Mouse (Mus musculus): ENCODE data around the gene Cbx5. TPM values are rescaled to one million over a fixed set of nuclear protein-coding genes. Genes with fewer than 3 reads are reported as not detected.

The Cbx5 gene
- polyA plus RNA-seq, 1 experiment, result 54.8 TPM

DNA sequence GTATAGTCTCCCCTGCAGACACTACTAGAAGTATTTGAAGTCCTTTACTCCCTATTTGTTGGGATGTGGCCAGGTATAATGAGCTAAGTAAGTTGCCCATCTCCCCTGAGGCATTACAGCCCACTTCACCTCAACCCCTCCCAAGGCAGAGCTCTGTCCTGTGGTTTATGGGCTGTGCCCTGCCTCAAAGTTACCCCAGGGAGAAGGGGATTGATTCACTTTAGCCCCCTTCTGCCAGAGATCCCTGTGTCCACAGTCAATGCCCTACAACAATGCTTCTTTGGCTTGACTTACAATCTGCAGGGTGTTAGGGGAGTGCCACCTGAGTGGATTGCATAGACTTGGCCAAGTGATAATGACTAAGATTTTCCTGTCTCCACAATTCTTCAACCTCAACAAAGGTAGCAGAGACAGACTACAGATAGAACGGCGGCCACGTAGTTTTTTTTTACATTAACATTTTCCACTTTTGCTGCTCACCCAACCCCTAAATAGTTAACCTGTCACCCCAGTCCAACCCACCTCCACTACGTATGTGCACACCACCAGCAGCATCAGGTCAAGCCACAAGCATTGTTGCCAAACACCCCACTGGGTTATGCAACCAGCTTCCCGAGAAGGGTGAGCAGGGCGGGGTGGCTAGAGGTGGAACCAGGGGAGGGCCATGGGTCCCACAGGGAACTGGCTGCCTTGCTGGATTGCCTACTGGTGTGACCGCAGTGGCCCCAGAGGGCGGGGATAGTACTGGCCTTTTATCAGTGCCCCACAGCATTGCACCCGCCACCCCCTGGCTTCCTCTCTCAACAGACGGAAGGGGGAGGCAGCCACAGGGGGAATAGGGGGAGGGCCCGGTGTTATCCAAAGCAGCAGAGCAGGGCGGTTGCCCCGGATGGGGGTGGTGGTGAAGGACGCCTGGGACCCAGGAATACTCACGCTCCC, 18.4 kb upstream of the Cbx5 start, which contains the start of gene Nfe2:
TSS of gene Nfe2 (minus strand) at position 614 of the 939 bp plus-strand sequence.
- H3K4me2 ChIP-seq (ENCODE audit: low read depth), result peak within 1 kb of the TSS; percentile 54
- no peaks in the 10 kb centered on the region for H3K79me2 ChIP-seq (ENCODE audit: control insufficient read depth, insufficient read depth)
- no peaks in the 10 kb centered on the region for H3K27me3 ChIP-seq (ENCODE audit: control insufficient read depth, insufficient read depth, insufficient read length)
- TF ChIP-seq E2F4 (IDR thresholded peaks at IDR 0.05; ENCODE audit: insufficient read depth) (no peak), MYOD1 (IDR thresholded peaks at IDR 0.05; ENCODE audit: control insufficient read depth in 1 of 3, insufficient read length in 2 of 3, low read depth in 2 of 3) (peak in 1 of 3 experiments; percentile 1), CEBPB (IDR thresholded peaks at IDR 0.05; ENCODE audit: insufficient read depth, poor library complexity, severe bottlenecking) (peak; percentile 94), REST (IDR thresholded peaks at IDR 0.05; ENCODE audit: insufficient read depth, insufficient read length) (no peak), SRF (IDR thresholded peaks at IDR 0.05; ENCODE audit: control insufficient read depth, insufficient read length, low read depth) (no peak)
- no peak within 1 kb of the TSS for H3ac ChIP-seq (ENCODE audit: control insufficient read depth, insufficient read length)
- no peaks in the 10 kb centered on the region for H3K36me3 ChIP-seq (ENCODE audit: control insufficient read depth, insufficient read depth)
- no peak within 1 kb of the TSS for H3K4me3 ChIP-seq

DNA sequence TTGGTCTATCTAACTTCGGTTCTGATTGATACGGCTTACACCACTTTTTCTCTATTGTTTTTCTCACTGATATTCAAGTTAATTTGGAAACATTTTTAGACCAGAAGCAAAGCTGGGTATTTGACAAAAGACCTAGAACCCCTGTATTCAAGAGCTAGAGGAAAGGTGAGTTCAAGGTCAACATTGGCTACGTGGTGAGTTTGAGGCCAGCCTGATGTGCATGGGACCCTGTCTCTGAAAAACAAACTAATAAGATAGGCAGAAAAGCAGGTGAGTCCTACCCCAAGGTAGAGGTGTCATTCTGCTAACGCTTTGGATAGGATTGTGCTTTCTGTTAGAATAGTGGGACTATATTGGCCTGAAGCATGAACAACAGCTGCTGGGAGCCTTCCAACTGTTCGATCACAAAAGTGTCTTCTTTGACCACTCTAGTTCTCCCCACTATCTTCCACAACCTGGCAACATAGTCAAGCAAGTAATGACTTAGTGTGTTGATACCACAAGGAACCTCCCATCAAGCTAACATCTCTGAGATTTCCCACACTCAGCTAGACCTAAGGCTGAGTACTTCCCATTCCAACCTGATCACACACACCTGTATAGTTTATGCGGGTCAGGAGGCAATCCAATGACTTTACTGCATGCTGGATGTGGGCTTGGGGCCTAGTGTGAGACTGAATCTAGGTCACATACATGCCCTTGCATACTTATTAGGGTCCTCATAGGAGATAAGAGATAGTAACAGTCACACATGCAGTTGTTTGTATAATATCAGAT, 16.8 kb upstream of the Cbx5 start:
- H3K4me2 ChIP-seq (ENCODE audit: low read depth), result no peak overlapping the region
- no peaks in the 10 kb centered on the region for H3K36me3 ChIP-seq (ENCODE audit: control insufficient read depth, insufficient read depth)

DNA sequence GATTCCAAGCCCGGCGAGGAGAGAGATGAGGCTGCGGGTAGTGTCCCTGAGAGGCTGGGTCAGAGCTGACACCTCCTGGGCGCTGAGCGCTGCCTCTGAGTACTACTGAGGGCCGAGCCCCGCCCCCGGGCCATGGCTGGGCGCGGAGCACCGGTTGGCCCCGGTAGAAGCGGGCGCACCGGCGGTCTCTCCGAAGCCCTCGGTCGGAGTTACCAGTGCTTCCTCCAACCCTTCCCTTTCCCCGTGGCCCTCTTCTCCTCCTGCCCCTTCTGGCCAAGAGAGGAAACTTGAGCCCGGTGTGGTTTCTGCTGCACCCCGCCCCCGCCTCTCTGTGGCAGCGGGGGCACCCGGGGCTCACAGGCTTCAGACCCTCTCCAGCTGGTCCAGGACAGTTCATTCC, 15.6 kb upstream of the Cbx5 start:
- Histone ChIP-seq H3K79me2 (ENCODE audit: control insufficient read depth, insufficient read depth) (no peaks in the 10 kb centered on the region), H3K36me3 (ENCODE audit: control insufficient read depth, insufficient read depth) (no peaks in the 10 kb centered on the region), H3ac (ENCODE audit: control insufficient read depth, insufficient read length) (no peak overlapping the region), H3K27me3 (ENCODE audit: control insufficient read depth, insufficient read depth, insufficient read length) (no peaks in the 10 kb centered on the region), H3K4me3 (no peak overlapping the region), H3K4me2 (ENCODE audit: low read depth) (peak overlapping the region; percentile 83)
- no peak for TF ChIP-seq USF1 (IDR thresholded peaks at IDR 0.05; ENCODE audit: low read depth)
- TF ChIP-seq TCF3 (IDR thresholded peaks at IDR 0.05; ENCODE audit: insufficient read length, low read depth), result no peak
- TF ChIP-seq TCF12 (IDR thresholded peaks at IDR 0.05; ENCODE audit: insufficient read depth, poor library complexity, severe bottlenecking), result no peak
- TF ChIP-seq MYOG (IDR thresholded peaks at IDR 0.05; ENCODE audit: control insufficient read depth in 1 of 3, insufficient read depth in 1 of 3, insufficient read length in 2 of 3, low read depth in 2 of 3), result no peak
- TF ChIP-seq CEBPB (IDR thresholded peaks at IDR 0.05; ENCODE audit: insufficient read depth, poor library complexity, severe bottlenecking), result no peak
- no peak for TF ChIP-seq POLR2AphosphoS2 (IDR thresholded peaks at IDR 0.05; ENCODE audit: insufficient read length, low read depth)
- TF ChIP-seq MAX (IDR thresholded peaks at IDR 0.05; ENCODE audit: low read depth), result no peak
- no peak for TF ChIP-seq MYOD1 (IDR thresholded peaks at IDR 0.05; ENCODE audit: control insufficient read depth in 1 of 3, insufficient read length in 2 of 3, low read depth in 2 of 3)

More for the DNA sequence above, 16.8 kb upstream of the Cbx5 start:
- H3K79me2 ChIP-seq (ENCODE audit: control insufficient read depth, insufficient read depth), result no peaks in the 10 kb centered on the region
- no peaks in the 10 kb centered on the region for H3K27me3 ChIP-seq (ENCODE audit: control insufficient read depth, insufficient read depth, insufficient read length)
- no peak for TF ChIP-seq MAX (IDR thresholded peaks at IDR 0.05; ENCODE audit: low read depth)
- TF ChIP-seq POLR2A (IDR thresholded peaks at IDR 0.05; ENCODE audit: insufficient read length, low read depth), result no peak
- no peak for TF ChIP-seq POLR2AphosphoS2 (IDR thresholded peaks at IDR 0.05; ENCODE audit: insufficient read length, low read depth)
- TF ChIP-seq MYOD1 (IDR thresholded peaks at IDR 0.05; ENCODE audit: control insufficient read depth in 1 of 3, insufficient read length in 2 of 3, low read depth in 2 of 3), result no peak
- TF ChIP-seq REST (IDR thresholded peaks at IDR 0.05; ENCODE audit: insufficient read depth, insufficient read length), result no peak
- TF ChIP-seq SRF (IDR thresholded peaks at IDR 0.05; ENCODE audit: control insufficient read depth, insufficient read length, low read depth), result no peak
- TF ChIP-seq USF1 (IDR thresholded peaks at IDR 0.05; ENCODE audit: low read depth), result no peak
- TF ChIP-seq E2F4 (IDR thresholded peaks at IDR 0.05; ENCODE audit: insufficient read depth), result no peak
- TF ChIP-seq CEBPB (IDR thresholded peaks at IDR 0.05; ENCODE audit: insufficient read depth, poor library complexity, severe bottlenecking), result no peak
- no peak for TF ChIP-seq TCF3 (IDR thresholded peaks at IDR 0.05; ENCODE audit: insufficient read length, low read depth)
- TF ChIP-seq MYOG (IDR thresholded peaks at IDR 0.05; ENCODE audit: control insufficient read depth in 1 of 3, insufficient read depth in 1 of 3, insufficient read length in 2 of 3, low read depth in 2 of 3), result no peak
- no peak for TF ChIP-seq TCF12 (IDR thresholded peaks at IDR 0.05; ENCODE audit: insufficient read depth, poor library complexity, severe bottlenecking)
- no peak overlapping the region for H3ac ChIP-seq (ENCODE audit: control insufficient read depth, insufficient read length)
- no peak overlapping the region for H3K4me3 ChIP-seq

DNA sequence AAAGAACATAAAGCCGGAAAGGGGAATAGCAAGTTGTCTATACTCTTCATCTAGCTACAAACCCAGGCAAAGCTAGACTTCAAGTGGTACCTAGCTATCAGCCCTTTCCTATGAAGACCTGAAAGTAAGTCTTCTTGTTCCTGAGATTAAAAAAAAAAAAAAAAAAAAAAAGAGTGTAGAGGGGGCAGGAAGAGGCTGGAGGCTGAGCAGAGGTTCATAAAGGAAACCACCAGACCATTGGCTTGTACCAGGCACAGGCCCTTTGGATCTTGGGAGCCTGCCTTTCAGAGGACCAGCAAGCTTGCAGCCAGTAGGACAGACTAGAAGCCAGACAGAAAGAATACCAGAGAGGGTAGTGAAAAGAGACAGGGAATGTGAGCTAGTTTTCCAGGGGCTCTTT, 13.7 kb upstream of the Cbx5 start:
- H3K36me3 ChIP-seq (ENCODE audit: control insufficient read depth, insufficient read depth), result peaks cover 4% of the 10 kb centered on the region
- no peak overlapping the region for H3K4me2 ChIP-seq (ENCODE audit: low read depth)
- no peak overlapping the region for H3ac ChIP-seq (ENCODE audit: control insufficient read depth, insufficient read length)
- TF ChIP-seq SRF (IDR thresholded peaks at IDR 0.05; ENCODE audit: control insufficient read depth, insufficient read length, low read depth), result no peak
- TF ChIP-seq MAX (IDR thresholded peaks at IDR 0.05; ENCODE audit: low read depth), result no peak
- no peak for TF ChIP-seq USF1 (IDR thresholded peaks at IDR 0.05; ENCODE audit: low read depth)
- TF ChIP-seq POLR2AphosphoS2 (IDR thresholded peaks at IDR 0.05; ENCODE audit: insufficient read length, low read depth), result no peak
- no peak for TF ChIP-seq CEBPB (IDR thresholded peaks at IDR 0.05; ENCODE audit: insufficient read depth, poor library complexity, severe bottlenecking)
- no peaks in the 10 kb centered on the region for H3K79me2 ChIP-seq (ENCODE audit: control insufficient read depth, insufficient read depth)
- H3K27me3 ChIP-seq (ENCODE audit: control insufficient read depth, insufficient read depth, insufficient read length), result no peaks in the 10 kb centered on the region
- H3K4me3 ChIP-seq, result no peak overlapping the region

Measured in myocyte (in vitro differentiated cells).